Mouse (Mus musculus) forebrain, embryonic 10.5 days (tissue): ENCODE measurements at regions not wholly inside any gene's neighbourhood (a gene's known extent, or its start where the extent isn't known, plus 50 kb on each side); places are given as distances from the start of the nearest gene placed in this dataset.
"Not testable (repeated sequence)": the region's sequence is repeated elsewhere in the genome, so short reads cannot be mapped to it uniquely, and the experiment has no call there.

Source experiments
- DNase-seq: peaks from one replicate; pipeline ENCODE4 v3.0.0-alpha.2; 2017; ENCODE audit warnings: low spot score; ENCODE audit errors: extremely low spot score
- H3K27ac ChIP-seq: fragments of 300-500 bp; sonication (generic); 2 replicates; pipeline ENCODE4 v1.5.1; 2016; ENCODE audit warnings: mild to moderate bottlenecking
- H3K27me3 ChIP-seq: fragments of 300-500 bp; sonication (generic); 2 replicates; pipeline ENCODE4 v1.6.1; 2016; ENCODE audit warnings: mild to moderate bottlenecking; ENCODE audit not compliant: poor library complexity, severe bottlenecking
- H3K36me3 ChIP-seq: fragments of 300-500 bp; sonication (generic); replicated peaks from 2 replicates; pipeline ENCODE4 v1.6.1; 2016; ENCODE audit warnings: mild to moderate bottlenecking, moderate library complexity
- H3K4me1 ChIP-seq: fragments of 300-500 bp; sonication (generic); 2 replicates; pipeline ENCODE4 v1.6.1; 2016
- H3K4me3 ChIP-seq: fragments of 300-500 bp; sonication (generic); 2 replicates; pipeline ENCODE4 v1.5.1; 2016; ENCODE audit warnings: mild to moderate bottlenecking, moderate library complexity
- H3K9me3 ChIP-seq: fragments of 300-500 bp; sonication (generic); 2 replicates; pipeline ENCODE4 v1.6.1; 2016; ENCODE audit warnings: mild to moderate bottlenecking, moderate library complexity
- WGBS: fragments of 180-500 bp; shearing (Covaris S2); methylation state at CpG from one replicate; pipeline ENCODE4 v1.1.7; 2016; 5-methylcytosine and 5-hydroxymethylcytosine counted together

DNA sequence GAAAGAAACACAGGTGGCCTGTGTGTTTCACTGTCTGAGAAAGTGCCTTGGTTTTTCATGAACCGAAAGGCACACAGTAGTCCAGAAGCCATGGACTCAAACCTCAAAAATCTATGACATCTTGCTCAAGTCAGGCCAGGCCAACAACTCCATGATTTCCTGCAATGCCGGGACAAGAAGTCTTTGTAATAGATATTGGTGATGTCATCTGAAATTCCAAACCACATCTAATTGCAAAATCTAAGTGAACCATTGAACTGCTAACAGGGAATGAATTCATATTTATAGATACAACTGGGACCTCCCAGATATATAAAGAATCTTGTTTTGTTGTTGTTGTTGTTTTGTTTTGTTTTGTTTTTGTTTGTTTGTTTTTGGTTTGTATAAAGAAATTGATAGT is 259.2 kb upstream of the Nrxn1 start:
- WGBS = 73% methylated on average over 2 of the region's 2 CpGs
- no peaks in the 10 kb centered on the region for H3K27me3 ChIP-seq
- H3K27ac ChIP-seq = no peak overlapping the region

DNA sequence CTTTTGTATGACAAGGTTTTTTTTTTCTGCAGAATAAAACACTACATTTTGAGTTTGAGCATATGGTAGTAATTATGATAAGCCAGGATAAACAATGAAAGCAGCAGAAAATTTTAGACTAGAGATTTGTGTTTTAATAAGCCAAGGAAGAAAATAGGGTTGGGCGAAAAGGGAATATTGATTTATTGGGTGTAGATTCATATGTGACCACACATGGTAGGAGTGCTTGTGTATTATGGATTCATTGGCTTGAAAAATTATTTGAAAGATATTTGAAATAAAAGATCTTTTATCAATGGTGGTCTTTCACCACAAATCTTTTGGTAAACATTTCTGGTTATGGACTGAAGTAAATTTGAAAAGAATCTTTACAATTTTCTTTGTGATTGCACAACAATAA is 244.0 kb upstream of the Nrxn1 start:
- Histone ChIP-seq H3K4me3 (no peak overlapping the region), H3K36me3 (no peaks in the 10 kb centered on the region), H3K27ac (no peak overlapping the region), H3K27me3 (no peaks in the 10 kb centered on the region), H3K4me1 (no peaks in the 10 kb centered on the region), H3K9me3 (no peaks in the 10 kb centered on the region)
- DNase-seq = no peak
- 90% methylated on average over 1 of the region's 1 CpGs for WGBS

More for the DNA sequence above, 259.2 kb upstream of the Nrxn1 start:
- H3K4me1 ChIP-seq = no peaks in the 10 kb centered on the region
- no peaks in the 10 kb centered on the region for H3K9me3 ChIP-seq
- no peak overlapping the region for H3K4me3 ChIP-seq
- no peak for DNase-seq
- H3K36me3 ChIP-seq = no peaks in the 10 kb centered on the region

DNA sequence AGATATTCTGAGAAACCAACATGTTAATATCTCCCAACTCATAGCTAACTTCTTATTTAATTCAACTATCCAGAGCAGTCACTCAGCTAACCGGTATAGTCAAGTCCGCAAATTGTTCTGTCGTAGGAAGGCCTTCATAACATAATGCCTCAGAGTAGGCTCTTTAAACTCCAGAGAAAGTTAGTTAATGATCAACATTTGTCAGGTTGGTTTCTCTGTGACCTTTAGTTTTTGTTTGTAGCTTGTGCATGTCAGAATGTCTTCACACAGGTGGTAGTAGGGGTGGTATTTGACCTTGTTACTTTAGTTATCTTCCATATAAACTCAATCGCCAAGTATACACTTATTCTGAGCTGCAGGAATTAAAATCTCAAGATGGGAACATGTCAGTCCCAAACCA is 240.9 kb upstream of the Nrxn1 start:
- no peak for DNase-seq
- 96% methylated on average over 4 of the region's 4 CpGs for WGBS
- no peak overlapping the region for H3K27ac ChIP-seq
- H3K36me3 ChIP-seq = no peaks in the 10 kb centered on the region
- no peaks in the 10 kb centered on the region for H3K9me3 ChIP-seq
- no peaks in the 10 kb centered on the region for H3K4me1 ChIP-seq
- no peak overlapping the region for H3K4me3 ChIP-seq
- no peaks in the 10 kb centered on the region for H3K27me3 ChIP-seq

DNA sequence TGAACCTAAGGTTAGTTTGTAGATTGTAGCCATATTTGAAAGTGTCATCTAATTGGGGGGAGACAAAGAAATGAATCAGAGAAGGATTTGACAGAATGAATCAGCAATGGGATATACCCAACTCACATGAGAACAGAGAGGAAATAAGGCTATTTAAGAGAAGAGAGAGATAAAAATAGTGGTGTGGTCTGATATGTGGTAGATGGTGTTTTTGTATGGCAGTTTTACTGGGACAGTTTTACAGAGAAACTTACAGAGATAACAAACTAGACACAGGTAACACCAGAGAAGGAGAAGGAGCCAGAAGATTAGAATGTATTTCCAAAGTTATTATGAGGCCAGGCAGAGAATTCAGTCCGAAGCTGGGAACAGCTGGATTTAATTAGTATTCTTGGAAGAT is 240.3 kb upstream of the Nrxn1 start:
- no peak for DNase-seq
- Histone ChIP-seq H3K4me1 (no peaks in the 10 kb centered on the region), H3K4me3 (no peak overlapping the region), H3K36me3 (no peaks in the 10 kb centered on the region), H3K27ac (no peak overlapping the region), H3K27me3 (no peaks in the 10 kb centered on the region), H3K9me3 (no peaks in the 10 kb centered on the region)
- WGBS = 71% methylated on average over 1 of the region's 1 CpGs

DNA sequence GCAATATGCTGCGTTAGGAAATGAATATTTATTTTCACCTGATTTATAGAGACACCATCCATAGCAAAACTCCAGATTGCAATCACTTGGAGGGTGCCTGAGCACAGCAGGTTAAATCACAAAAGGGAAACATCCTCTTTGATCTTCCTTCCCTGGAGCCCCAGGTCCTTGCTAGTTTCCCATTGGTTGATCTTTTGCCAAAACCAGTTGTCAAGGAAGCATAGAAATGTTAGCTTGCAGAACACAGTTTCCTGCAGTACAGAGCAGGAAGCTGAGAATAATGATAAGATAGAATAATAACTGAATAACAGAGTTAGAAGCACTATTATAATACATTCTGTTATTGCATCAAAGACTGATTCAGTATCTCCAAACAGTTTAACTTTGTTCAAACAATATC is 231.5 kb upstream of the Nrxn1 start:
- WGBS = 80% methylated on average over 1 of the region's 1 CpGs
- no peaks in the 10 kb centered on the region for H3K9me3 ChIP-seq
- no peak overlapping the region for H3K4me3 ChIP-seq
- H3K4me1 ChIP-seq = no peaks in the 10 kb centered on the region
- no peak for DNase-seq
- H3K27ac ChIP-seq = no peak overlapping the region
- no peaks in the 10 kb centered on the region for H3K36me3 ChIP-seq
- no peaks in the 10 kb centered on the region for H3K27me3 ChIP-seq

DNA sequence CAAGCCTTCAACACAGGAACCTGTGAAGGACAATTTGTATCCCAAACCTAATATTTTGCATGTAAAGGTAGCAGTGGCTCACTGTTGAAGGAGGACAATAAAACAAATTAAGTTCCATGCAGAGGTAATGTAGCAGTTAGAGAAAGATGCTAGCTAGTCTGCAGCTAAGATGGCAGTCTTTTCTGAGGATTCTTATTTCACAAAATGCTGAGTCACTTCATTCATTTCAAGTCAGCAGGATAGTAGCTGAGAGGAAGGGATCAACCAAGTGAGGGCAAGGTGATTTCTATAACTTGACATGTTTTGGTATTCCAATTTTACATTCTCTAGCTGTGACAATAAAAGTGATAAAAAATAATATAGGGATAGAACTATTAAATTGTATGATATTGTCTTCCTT is 194.0 kb upstream of the Nrxn1 start:
- no peaks in the 10 kb centered on the region for H3K27me3 ChIP-seq
- H3K36me3 ChIP-seq = no peaks in the 10 kb centered on the region
- H3K4me1 ChIP-seq = no peaks in the 10 kb centered on the region
- H3K9me3 ChIP-seq = no peaks in the 10 kb centered on the region
- no peak overlapping the region for H3K4me3 ChIP-seq
- H3K27ac ChIP-seq = no peak overlapping the region
- no peak for DNase-seq

DNA sequence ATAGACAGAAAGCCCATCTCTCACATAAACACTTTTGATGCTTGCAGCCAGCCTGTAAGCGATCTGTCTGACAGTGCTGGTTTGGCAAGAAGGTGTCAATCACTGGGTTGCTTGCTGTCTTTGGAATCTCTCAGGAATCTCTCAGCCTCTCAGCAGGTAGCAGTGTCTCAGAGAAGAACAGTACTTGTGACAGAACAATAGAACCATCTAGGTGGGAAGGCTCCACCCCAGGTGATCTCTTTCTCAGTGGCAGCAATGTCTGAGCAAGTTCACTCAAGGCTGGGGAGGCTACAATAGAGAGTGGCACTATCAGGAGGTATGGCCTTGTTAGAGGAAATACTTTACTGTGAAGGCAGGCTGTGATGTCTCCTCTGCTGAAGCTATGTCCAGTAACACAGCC is 181.5 kb upstream of the Nrxn1 start:
- WGBS = 85% methylated on average over 1 of the region's 1 CpGs
- Histone ChIP-seq H3K27me3 (no peaks in the 10 kb centered on the region), H3K27ac (no peak overlapping the region), H3K36me3 (no peaks in the 10 kb centered on the region), H3K4me3 (no peak overlapping the region), H3K4me1 (no peaks in the 10 kb centered on the region), H3K9me3 (no peaks in the 10 kb centered on the region)
- DNase-seq = no peak

DNA sequence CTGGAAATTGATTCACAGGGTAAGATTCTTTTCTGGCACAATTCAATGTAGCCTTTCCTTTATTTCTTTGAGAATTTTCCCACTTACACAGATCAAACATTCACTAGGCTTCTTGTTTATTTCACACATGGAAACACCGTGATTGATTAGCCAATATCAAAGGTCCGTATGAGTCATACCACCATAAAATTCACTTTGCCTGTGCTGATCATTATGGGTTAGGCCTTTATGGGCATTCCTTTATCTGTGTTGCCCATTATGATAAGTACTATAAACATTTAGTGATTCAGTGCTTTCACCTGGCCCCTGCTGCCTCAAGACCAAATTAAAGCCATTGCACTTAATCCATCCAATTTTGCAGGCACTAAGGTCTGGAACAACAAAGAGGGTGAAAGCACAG is 145.8 kb upstream of the Nrxn1 start:
- H3K4me3 ChIP-seq = no peak overlapping the region
- H3K4me1 ChIP-seq = no peaks in the 10 kb centered on the region
- H3K36me3 ChIP-seq = no peaks in the 10 kb centered on the region
- H3K27ac ChIP-seq = no peak overlapping the region
- DNase-seq = no peak
- no peaks in the 10 kb centered on the region for H3K27me3 ChIP-seq
- 87% methylated on average over 2 of the region's 2 CpGs for WGBS
- H3K9me3 ChIP-seq = no peaks in the 10 kb centered on the region

DNA sequence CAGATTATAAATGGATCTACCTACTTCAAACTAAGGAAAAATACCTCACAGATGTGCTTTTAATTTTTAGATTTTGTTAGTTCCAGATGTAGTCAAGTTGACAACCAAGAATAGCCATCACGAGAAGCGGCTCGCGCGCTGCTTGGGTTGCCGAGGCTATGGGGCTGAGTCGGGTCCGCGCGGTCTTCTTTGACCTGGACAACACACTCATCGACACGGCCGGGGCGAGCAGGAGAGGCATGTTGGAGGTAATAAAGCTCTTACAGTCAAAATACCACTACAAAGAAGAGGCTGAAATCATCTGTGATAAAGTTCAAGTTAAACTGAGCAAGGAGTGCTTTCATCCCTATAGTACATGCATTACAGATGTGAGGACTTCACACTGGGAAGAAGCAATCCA is 143.8 kb upstream of the Nrxn1 start:
- H3K4me3 ChIP-seq, H3K4me1 ChIP-seq, H3K27ac ChIP-seq, H3K27me3 ChIP-seq, DNase-seq, H3K36me3 ChIP-seq, H3K9me3 ChIP-seq: not testable (repeated sequence)
- WGBS = 98% methylated on average over 14 of the region's 14 CpGs

DNA sequence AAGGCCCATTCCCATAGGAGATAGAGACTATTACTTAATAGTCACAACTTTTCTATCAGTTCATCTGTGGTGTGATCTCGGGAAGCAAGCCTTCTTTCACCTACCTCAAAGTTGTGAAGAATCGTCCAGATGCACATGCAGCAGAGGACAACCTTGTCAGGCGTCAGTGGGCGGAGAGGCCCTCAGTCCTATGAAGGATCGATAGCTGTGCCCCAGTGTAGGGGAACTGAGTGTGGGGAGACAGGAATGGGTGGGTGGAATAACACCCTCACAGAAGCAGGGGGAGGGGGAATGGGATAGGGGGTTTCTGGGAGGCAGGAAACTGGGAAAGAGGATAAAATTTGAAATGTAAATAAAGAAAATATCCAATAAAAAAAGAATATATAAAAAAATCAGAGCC is 133.5 kb upstream of the Nrxn1 start:
- no peaks in the 10 kb centered on the region for H3K9me3 ChIP-seq
- 87% methylated on average over 5 of the region's 5 CpGs for WGBS
- H3K36me3 ChIP-seq = no peaks in the 10 kb centered on the region
- no peak for DNase-seq
- no peaks in the 10 kb centered on the region for H3K4me1 ChIP-seq
- H3K4me3 ChIP-seq = no peak overlapping the region
- no peaks in the 10 kb centered on the region for H3K27me3 ChIP-seq
- H3K27ac ChIP-seq = no peak overlapping the region

DNA sequence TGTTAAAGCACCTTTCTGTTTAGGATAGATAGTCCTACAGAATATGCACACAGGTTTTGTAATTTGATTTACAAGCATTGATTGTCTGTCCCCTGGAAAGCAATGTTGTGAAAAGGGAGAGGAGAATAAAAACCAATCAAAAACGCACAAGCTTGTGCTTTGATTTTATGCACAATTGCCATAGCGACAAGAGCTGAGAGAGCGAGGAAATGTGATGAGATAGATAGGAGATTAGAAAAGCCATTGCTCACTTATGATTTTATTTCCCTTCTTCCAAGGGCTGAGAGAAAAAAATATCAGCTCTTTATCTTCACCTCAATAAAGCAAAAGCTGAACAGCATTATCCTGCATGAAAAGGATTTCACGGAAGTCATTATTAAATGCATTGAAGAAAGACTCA is 133.0 kb upstream of the Nrxn1 start:
- WGBS = 89% methylated on average over 4 of the region's 4 CpGs
- no peak for DNase-seq
- H3K36me3 ChIP-seq = no peaks in the 10 kb centered on the region
- H3K4me3 ChIP-seq = no peak overlapping the region
- no peaks in the 10 kb centered on the region for H3K9me3 ChIP-seq
- H3K4me1 ChIP-seq = no peaks in the 10 kb centered on the region
- no peak overlapping the region for H3K27ac ChIP-seq
- no peaks in the 10 kb centered on the region for H3K27me3 ChIP-seq

DNA sequence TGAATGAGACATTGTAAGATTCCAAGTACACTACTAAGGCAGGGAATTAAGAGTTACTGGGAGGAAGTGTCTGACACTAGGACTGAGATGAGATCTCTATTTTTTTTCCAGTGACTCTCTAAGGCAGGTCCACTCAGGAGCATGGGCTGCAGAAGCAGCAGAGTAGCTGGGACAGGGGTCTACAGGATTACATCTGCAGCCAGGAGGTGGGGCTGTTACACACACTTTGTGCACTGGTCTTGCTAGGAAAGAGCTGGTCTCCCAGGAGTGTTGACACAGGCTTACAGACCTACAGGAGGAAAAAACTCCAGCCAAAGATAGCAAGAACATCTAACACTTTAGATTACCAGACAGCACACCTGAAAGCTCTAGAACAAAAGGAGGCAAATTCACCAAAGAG is 123.6 kb upstream of the Nrxn1 start:
- H3K36me3 ChIP-seq = no peaks in the 10 kb centered on the region
- H3K27ac ChIP-seq = no peak overlapping the region
- DNase-seq = peak; percentile 15
- H3K4me1 ChIP-seq = no peaks in the 10 kb centered on the region
- H3K9me3 ChIP-seq = no peaks in the 10 kb centered on the region
- no peak overlapping the region for H3K4me3 ChIP-seq
- no peaks in the 10 kb centered on the region for H3K27me3 ChIP-seq

DNA sequence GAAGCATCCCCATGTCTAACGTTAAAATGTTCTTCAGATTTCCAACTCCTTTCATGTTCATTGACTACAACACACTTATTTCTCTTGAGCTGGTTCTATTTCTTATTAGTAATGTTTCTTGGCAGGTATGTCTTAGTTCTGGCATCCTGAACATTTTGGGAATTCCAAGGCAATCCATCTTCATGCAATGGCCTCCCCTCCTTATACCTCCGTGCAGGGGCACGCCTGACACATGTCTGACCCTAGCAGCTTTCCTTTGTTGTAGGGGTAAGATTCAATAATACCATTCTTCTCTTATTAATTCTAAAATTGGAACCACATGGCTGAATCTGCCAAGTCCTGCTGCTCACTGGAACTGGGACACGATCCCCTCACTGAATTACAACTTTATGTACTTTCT is 89.7 kb upstream of the Nrxn1 start:
- Histone ChIP-seq H3K36me3 (no peaks in the 10 kb centered on the region), H3K27ac (no peak overlapping the region), H3K9me3 (no peaks in the 10 kb centered on the region), H3K4me3 (no peak overlapping the region), H3K4me1 (no peaks in the 10 kb centered on the region), H3K27me3 (no peaks in the 10 kb centered on the region)
- 86% methylated on average over 4 of the region's 4 CpGs for WGBS
- no peak for DNase-seq

DNA sequence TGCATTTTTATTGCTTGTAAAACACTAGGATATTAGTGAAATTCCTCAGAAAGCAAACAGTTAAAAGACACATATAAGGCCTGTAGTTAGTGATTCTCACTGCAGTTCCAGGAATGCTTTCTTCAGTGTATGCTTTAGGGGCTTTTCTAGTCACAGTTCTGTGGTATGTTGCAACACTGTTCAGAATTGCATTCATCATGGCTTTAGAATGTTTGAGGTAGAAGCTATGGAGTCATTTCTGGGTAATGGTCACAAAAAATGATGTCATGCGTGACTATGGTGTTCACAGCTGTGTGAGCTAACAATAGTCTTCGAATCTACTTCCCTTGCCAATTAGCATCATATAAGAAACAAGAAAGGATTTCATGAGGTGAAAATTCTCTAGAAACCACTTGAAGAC is 69.0 kb upstream of the Nrxn1 start:
- H3K4me1 ChIP-seq = no peaks in the 10 kb centered on the region
- 86% methylated on average over 2 of the region's 2 CpGs for WGBS
- no peak overlapping the region for H3K4me3 ChIP-seq
- H3K27ac ChIP-seq = no peak overlapping the region
- no peak for DNase-seq
- H3K9me3 ChIP-seq = no peaks in the 10 kb centered on the region
- H3K36me3 ChIP-seq = no peaks in the 10 kb centered on the region
- H3K27me3 ChIP-seq = no peaks in the 10 kb centered on the region
